Mouse (Mus musculus): ENCODE measurements around the gene Ebp.

The Ebp gene

DNA sequence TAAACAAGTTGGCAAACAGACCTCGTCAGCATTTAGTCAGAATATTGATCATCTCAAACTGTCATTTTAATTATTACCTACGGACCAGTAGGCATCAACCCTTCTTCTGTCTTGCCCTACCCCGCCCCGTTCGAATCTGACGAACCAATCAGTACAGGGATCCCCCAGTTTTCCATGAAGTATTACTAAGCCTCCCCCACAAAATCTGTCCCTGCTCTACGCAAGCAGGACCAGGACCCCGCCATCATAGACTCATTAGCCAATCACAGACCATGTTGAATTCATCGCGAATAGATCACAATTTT lies at the start of gene Ebp:
Gene Ebp, minus strand, starts transcription at position 94 of the 305 bp plus-strand sequence.
- DNase-seq (ENCODE audit: low read depth, low spot score) = no peak

DNA sequence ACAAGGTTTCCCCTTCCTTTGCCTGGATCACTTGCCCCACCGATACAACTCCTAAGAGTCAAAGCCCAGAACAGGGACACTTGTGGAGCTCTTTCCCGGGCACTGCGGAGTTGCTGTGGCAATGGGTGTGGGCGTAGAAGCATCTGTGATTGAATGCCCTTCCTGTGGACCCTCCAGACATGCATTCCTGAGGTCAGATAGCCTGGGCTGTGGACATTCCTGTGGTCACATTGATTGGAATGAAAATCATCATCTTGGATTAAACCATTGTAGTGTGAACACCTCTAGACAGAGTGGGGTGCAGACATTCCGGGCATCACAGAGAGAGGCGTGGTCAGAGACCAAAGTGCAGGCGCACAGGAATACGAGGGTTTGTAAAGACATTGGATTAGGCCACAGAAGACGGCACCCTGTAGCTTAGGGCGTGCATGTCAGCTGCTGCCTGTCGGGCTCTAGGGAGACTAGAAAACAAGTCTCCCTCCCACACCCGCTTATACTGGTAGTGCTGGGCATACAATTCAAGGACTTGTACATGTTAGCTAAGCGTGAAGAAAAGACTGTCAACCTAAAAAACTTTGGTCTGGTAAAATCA lies 45.6 kb upstream of the Ebp start:
- DNase-seq (ENCODE audit: low read depth, low spot score) = peak; percentile 92

DNA sequence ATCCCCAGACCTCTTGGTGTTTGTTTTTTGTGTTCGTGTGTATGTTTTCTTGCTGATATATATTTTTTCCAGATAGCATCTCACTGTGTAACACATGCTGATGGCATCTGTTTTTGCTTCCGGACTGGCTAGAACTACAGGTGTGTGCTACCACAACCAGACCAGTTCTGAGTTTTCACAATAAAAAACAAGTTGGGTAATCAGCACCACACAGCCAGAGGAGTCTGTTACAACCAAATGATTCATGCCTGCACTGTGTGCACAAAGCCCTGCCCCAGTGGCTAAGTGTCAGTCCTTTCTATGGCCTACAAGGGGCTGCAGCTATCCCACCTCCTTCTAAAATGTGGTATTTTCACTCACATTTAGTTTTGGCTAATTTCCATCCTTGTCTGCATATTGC lies 43.4 kb upstream of the Ebp start:
- no peak for DNase-seq (ENCODE audit: low read depth, low spot score)

DNA sequence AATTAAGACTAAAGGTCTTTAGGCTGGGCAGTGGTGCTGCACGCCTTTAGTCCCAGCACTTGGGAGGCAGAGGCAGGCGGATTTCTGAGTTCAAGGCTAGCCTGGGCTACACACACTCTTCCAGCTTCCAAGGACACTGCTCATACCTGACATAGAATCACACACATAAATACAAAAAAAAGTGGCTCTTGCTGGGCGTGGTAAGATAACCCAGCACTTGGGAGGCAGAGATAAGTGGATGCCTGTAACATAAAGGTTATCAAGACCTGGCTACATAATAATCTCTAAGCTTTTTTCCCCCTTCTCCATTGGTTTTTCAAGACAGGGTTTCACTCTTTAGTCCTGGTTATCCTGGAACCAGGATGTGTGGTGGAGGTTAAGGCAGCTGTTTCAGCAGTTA lies 40.3 kb upstream of the Ebp start:
- no peak for DNase-seq (ENCODE audit: low read depth, low spot score)

DNA sequence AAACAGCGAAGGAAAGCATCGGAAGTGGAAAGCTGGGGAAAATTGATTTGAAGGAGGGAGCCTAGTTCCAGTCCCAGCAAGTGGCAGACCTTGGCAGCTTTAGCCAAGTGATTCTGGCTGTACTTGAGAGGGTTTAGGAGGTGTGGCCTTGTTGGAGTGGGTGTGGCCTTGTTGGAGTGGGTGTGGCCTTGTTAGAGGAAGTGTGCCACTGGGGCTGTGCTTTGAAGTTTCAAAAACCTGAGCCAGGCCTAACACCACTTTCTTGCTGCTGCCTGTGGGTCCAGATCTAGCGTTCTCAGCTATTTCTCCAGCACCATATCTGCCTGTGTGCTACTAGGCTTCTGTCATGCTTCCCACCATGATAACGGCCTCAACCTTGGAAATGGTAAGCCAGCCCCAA lies 37.0 kb upstream of the Ebp start:
- DNase-seq (ENCODE audit: low read depth, low spot score) = peak; percentile 84

DNA sequence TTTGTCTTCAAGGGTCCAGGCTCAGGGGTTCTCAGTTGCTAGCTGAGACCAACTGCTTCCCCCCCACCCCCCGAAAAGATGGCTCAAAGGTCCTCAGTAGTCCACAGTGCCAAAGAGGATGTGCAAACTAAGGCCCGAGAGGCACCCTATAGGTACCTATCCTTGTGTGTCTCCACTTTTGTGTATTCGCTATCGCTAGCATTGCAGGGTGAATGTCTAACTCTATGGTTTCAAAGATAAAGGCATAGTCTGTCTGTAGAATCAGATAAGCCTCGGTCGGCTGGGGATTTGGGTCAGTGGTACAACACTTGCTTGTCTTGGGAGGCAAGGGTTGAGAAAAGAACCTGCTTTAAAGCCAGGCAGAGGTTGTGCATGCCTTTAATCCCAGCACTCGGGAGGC lies 30.2 kb upstream of the Ebp start:
- DNase-seq (ENCODE audit: low read depth, low spot score) = no peak

DNA sequence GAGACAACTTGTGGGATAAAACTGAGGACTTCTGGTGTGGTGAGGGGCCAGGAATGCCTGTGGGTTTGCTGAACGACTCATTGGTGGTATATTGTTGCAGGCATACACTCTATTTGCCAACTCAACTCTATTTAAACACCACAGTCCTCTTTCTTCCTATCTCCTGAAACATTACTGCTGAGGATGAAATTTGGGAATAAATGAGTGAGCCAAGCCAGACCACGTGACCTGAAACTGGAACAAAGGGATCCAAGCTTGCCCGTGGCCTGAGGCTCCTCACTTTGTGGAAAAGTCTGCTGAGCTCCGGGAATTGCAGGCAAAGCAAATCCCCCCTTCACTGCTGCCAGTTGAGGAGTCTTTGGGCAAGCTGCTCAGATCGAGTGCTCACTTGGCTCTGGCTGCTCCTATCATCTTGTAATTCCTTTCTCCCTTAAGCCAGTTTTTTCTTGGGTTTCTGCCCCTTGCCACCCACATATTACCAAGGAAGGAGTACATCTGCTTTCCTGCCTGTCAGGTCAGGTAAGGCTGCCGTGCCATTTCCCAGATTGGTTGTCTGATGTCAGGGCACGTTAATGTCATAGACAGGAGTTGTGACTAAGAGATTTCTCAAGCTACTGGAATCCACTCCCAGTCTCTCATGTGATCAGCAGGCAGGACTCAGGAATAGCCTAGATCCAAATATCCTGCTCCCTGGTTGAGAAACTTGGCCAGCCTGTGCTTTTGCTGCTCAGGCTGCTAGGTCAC lies 29.5 kb upstream of the Ebp start:
- peak; percentile 29 for DNase-seq (ENCODE audit: low read depth, low spot score)

DNA sequence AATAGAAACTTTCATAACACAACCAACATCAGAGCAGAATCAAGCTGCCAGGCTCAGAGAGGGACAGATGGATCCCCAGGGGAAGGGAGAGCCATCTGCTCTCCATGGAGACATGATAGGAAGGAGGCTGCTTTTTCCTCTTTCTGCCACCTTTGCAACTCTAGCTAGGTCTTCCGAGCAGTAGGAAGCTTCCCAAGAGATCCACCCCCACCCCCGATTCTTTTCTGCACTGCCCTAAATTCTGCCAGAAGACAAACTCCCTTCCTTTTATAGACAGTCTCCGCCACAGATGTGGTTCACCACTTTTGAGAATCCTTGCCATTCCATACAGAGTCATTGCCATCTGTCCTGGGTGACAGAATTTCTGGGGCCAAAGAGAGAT lies 29.0 kb upstream of the Ebp start:
- DNase-seq (ENCODE audit: low read depth, low spot score) = no peak

DNA sequence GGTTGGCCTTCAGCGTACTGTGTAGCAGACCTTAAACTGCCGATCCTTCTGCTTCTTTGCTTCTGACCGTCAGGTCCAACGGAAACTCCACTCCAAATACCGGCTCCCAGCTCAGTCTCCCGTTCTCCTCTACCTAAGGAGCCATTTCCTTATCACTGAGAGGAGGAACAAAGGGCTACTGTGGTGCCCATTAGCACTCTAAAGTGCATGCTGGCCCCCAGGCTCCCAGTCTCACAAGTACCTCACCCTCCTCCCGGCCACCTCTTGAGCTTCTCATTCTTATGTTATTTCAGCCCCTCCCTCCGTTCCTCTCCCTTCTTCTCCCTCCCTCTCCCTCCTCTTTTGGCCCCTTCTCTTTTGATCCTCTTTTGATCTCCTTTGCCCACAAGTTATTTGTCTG lies 26.3 kb upstream of the Ebp start:
- peak; percentile 93 for DNase-seq (ENCODE audit: low read depth, low spot score)

DNA sequence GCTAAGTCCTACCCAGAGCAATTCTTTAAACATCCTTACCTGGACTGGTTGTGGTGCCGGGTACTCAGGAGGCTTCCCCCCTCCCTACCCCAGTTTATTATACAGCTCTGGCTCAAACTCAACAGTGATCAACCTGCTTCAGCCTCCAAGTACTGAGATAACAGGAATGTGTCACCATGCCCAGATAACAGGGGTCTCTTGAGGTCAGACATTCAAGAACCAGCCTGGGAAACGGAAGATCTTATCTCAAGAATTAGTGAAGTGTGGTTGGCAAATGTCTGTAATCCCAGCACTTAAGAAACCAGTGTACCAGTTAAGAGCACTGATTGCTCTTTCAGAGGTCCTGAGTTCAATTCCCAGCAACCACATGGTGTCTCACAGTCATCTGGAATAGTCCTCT lies 24.8 kb upstream of the Ebp start:
- no peak for DNase-seq (ENCODE audit: low read depth, low spot score)

DNA sequence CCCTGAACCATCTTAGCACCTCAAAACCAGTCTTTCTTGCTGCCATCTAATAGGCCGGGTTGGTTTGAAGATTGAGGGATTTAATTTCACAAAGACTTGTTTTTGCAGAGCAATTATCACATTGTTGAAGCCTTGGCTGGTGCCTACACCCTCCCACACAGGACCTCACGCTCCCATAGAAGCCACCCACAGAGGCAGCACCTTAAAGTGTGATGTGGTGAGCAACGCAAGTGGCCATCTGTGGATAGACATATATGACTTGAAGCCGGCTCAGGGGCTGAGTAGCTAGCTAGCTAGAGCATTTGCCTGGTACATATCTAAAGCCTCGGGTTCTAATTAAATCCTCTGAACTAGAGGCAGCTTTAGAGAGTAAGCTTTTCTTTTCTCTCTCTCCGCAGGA lies 24.1 kb upstream of the Ebp start:
- DNase-seq (ENCODE audit: low read depth, low spot score) = no peak

DNA sequence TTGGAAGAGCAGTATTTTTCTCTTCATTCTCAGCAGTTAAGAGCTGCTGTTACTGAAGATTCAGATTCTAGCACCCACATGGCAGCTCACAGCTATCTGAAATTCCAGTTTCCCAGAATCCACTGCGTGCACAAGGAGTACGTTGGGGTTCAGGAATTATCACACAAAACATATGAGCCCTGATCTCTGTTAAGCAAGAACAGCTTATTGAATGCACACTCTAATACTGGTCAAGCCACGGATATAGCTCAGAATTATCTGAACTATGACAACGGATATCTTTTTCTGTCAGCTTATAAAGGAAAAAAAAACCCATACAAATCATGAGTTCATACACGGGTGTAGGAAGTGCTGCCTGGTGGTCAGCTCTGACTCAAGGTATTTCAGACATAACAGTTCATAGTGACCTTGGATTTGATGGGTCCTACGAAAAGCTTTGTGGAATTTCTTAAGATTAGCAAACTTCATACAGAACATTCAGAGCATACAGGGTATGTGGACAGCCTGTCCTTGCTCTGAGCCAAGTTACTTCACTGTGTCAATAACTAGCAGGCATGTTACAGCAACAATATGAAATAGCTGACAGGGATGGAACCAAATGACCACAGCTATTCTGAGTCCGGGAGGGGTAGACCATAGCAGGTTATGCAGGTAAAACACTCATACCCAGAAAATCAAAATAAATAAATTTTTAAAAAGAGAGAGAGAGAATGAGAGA lies 18.3 kb upstream of the Ebp start:
- no peak for DNase-seq (ENCODE audit: low read depth, low spot score)

DNA sequence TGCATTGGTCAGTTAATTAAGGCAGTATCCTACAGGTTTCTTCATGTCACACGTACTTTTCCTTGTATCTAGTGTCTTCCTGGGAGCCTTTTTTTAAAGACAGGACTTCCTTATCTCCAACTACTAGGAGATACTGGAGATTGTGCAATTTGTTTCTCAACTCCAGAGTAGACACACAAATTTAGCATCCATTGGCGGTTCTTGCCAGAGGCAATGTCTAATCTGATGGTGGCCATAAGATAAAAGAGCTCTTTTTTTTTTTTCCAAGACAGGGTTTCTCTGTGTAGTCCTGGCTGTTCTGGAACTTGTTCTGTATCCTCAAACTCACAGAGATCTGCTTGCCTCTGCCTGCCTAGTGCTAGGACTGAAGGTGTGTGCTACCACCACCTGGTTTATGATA lies 16.4 kb upstream of the Ebp start:
- DNase-seq (ENCODE audit: low read depth, low spot score) = no peak

DNA sequence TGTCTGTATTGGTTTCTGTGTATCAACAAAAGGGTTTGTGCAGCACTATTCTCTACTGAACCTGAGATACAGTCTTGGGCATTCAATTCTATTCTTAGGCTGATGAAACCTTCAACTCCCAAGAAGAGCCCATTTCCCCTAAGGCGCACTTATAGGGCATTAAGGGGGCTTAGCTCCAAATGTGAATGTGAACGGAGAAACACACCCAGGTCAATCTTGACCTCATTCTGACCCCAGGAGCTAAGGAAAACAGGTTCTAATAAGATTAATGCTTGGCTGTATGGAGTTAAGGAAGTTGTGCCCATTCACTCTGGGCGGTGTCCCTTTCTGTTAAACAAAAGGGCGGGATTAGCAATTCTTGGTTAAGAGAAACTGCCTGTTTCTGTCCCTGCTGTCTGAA lies 13.9 kb upstream of the Ebp start:
- DNase-seq (ENCODE audit: low read depth, low spot score) = peak; percentile 93

DNA sequence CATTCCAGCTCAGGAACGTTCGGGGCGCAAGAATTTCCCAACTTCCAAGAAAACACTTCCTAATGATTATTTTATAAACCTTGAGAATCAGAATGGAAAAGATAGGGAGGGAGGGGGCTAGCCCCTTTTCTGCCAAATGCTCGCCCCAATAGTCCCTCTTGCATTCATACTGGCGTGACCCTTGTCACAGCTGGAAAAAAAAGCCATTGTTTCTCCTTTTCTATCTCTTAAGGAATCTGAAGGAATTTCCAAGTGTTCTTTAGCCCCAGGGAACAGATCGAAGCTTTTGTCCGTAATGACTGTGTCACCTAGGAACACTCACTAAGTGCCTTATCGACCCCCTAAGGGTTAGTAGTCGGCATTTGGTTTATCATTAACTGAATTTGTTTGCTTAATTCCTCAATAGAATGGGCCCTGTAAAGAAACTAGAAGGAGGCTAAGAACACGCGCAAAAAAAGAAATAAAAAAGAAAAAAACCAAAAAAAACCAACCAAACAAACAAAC lies 13.4 kb upstream of the Ebp start:
- peak; percentile 82 for DNase-seq (ENCODE audit: low read depth, low spot score)

DNA sequence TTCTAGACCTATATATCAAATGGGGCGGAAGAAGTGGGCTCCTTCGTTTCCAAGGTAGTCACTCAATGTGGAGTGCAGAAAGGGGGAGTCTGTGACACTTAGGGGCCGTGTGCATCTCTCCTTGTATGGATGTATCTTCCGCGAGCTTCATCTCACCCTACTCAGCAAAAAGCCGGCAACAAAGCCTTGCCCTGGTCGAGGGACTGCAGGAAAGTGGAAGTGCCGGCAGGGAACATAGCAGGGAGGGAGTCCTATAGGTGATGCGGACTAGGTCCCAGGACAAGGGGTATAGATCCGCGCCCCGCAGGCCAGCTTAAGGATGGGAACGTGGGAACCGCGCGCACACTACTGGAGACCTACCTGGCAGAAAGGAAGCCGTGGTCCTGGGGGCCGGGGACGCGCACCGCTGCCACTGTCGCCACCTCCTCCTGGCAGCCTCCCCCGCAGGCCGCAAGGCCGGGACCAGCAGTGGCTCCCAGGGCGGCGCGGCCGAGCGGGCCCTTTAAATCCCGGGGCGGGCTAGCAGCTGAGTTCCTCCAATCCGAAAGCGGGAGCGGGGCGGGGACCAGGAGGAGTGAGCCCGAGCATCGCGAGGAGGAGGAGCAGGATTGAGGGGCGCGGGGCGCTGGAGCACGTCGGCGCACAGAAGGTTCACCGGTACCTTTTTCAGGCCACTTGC lies 12.8 kb upstream of the Ebp start, which contains the start of gene Porcn:
Gene Porcn, minus strand, starts transcription at position 511 of the 679 bp plus-strand sequence.
- DNase-seq (ENCODE audit: low read depth, low spot score) = peak; percentile 84

DNA sequence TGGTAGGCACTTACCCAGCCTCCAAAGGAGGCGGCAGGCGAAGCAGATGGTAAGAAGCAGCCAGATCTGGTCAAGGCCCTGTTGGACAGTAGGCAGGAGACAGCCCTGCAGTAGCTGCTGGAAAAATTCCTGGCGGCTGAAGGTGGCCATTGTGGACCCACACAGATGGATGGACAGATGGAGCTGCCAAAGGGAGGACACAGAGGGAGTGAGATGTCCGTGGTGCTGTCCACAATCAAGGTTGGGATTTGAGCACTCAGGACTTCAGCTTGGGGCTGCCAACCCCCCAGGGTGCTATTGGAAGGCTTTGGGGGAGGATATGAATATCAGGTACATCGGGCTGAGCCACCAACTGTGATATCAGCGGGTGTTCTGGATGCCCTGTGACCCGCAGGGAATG lies 12.2 kb upstream of the Ebp start:
- no peak for DNase-seq (ENCODE audit: low read depth, low spot score)

DNA sequence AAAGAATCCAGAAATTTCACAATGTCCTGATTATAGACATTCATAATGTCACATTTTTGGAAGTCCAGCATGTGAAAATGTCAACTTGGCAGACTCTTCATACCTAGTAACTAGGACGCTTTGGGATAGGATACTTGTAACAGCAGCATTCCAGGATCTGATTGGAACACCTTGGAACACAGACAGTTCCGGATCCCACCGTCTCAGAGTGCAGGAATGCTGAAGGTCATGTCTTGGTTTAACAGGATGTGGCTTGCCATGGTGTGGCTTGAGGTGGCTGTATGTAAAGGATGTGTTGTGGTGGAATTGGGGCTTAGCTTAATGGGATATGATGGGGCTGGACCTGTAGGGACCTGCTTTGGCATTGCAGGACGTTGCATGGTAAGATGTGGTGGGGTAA lies 11.8 kb upstream of the Ebp start:
- peak; percentile 53 for DNase-seq (ENCODE audit: low read depth, low spot score)

DNA sequence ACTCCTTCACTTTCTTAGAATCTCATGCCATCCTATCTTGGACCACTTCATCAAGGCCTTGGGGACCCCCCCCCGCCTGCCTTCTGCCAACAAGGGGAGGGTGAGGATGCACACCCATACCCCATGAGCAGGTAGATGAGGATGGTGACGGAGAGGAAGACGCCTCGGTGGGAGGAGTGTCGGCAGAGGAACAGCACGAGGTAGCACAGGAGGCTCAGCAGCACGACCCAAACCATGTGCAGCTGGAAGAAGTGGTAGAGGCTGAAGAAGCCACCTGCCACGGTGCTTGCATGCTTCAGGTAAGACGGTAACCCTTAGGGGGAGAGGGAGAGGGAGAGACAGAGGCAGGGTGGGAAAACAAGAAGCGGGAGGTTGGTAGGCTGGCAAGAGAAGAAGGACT lies 10.8 kb upstream of the Ebp start:
- DNase-seq (ENCODE audit: low read depth, low spot score) = no peak

DNA sequence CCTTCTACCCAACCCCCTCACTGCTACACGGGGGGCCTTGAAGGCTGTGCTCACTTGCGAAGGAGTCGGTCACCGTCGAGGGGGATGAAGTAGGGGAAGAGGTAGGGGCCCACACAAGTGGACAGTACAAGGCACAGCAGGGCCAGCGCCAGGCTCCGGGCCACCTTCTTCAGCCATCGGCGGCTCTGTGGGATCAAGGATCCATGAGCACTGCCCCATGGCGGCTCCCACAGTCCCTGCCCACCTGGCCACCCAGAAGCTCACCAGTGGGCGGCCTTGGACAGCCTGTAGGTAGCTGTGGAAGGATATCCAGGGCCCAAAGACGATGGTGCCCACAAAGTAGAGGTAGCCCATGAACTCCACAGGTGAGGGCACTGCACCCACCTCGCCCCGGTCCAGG lies 9.8 kb upstream of the Ebp start:
- DNase-seq (ENCODE audit: low read depth, low spot score) = no peak

DNA sequence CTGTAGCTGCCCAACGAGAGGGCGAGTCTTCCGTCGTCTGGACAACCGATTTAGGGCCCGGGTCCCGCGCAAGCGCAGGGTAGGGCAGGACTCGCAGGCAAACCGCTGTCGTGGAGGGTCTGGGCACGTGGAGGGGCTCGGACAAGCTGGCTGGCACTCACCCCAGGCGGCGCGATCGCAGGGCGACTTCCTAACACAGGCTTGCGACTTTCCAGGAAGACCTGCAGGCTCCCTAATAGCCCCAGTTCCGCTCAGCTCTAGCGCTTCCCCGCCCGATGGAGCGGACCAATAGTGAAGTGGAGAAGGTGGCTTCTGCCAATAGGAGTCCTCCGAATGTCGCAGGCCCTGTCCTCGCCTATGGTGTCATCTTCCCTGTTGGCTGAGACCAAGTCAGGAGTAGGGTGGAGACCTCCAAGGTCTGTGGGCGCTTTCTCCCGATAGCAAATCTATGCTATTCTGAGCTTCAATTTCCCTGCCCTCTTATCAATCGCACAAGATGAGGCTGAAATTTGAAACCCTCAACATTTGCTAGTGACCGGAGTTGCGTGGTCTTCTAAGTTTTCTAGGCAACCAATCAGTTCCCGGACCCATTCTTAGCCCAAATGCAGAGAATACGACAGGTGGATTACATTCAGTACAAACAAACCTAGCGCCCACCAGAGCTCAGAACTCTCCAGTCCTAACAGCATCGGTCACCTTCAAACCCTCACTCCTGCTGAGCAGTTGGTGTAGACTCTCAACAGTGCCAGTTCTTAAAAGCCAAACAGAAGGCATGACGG lies 483 bp downstream of the Ebp start:
- DNase-seq (ENCODE audit: low read depth, low spot score) = peak; percentile 90
